Mouse (Mus musculus) yolk sac, embryonic 10.5 days (tissue): Measurements from ENCODE around the gene Btbd3.

Source experiments
- DNase-seq: peaks from one replicate; pipeline ENCODE4 v3.0.0-alpha.2; 2017; ENCODE audit warnings: low spot score

Gene Btbd3

GRCm38 (mm10) chr2:138388591-138388990 is 132.2 kb downstream of the Btbd3 start:
- no peak for DNase-seq

GRCm38 (mm10) chr2:138403046-138403445 is 146.7 kb downstream of the Btbd3 start:
- no peak for DNase-seq

- no peak for DNase-seq
These were observed 149.6 kb downstream of the Btbd3 start for GRCm38 (mm10) chr2:138405753-138406528.

GRCm38 (mm10) chr2:138406703-138407102 is 150.3 kb downstream of the Btbd3 start:
- DNase-seq: no peak

- no peak for DNase-seq
These were observed 156.2 kb downstream of the Btbd3 start for GRCm38 (mm10) chr2:138412537-138412936.

- no peak for DNase-seq
These were observed 166.0 kb downstream of the Btbd3 start for GRCm38 (mm10) chr2:138422321-138422720.

GRCm38 (mm10) chr2:138431991-138432390 is 175.6 kb downstream of the Btbd3 start:
- no peak for DNase-seq

- no peak for DNase-seq
These were observed 190.1 kb downstream of the Btbd3 start for GRCm38 (mm10) chr2:138446466-138446865.

- no peak for DNase-seq
These were observed 190.6 kb downstream of the Btbd3 start for GRCm38 (mm10) chr2:138446943-138447342.

- DNase-seq: no peak
These were observed 191.3 kb downstream of the Btbd3 start for GRCm38 (mm10) chr2:138447681-138448080.

- DNase-seq: no peak
These were observed 211.7 kb downstream of the Btbd3 start for GRCm38 (mm10) chr2:138468046-138468572.

GRCm38 (mm10) chr2:138473407-138473806 is 217.0 kb downstream of the Btbd3 start:
- no peak for DNase-seq

GRCm38 (mm10) chr2:138476486-138476885 is 220.1 kb downstream of the Btbd3 start:
- DNase-seq: no peak

GRCm38 (mm10) chr2:138477278-138477677 is 220.9 kb downstream of the Btbd3 start:
- DNase-seq: no peak

GRCm38 (mm10) chr2:138482541-138482940 is 226.2 kb downstream of the Btbd3 start:
- no peak for DNase-seq

GRCm38 (mm10) chr2:138484871-138485270 is 228.5 kb downstream of the Btbd3 start:
- DNase-seq: no peak

- no peak for DNase-seq
These were observed 234.5 kb downstream of the Btbd3 start for GRCm38 (mm10) chr2:138490688-138491405.

GRCm38 (mm10) chr2:138492176-138492575 is 235.8 kb downstream of the Btbd3 start:
- no peak for DNase-seq

- no peak for DNase-seq
These were observed 247.6 kb downstream of the Btbd3 start for GRCm38 (mm10) chr2:138503866-138504380.

GRCm38 (mm10) chr2:138515531-138515930 is 259.2 kb downstream of the Btbd3 start:
- DNase-seq: no peak

- DNase-seq: no peak
These were observed 272.1 kb downstream of the Btbd3 start for GRCm38 (mm10) chr2:138528461-138528860.

GRCm38 (mm10) chr2:138531160-138531967 is 275.0 kb downstream of the Btbd3 start:
- DNase-seq: no peak
